Mouse (Mus musculus) testis, adult 2 months (tissue): ENCODE data around the gene Fam155a.

Source experiments
- CTCF ChIP-seq: fragments of 200-500 bp; IDR thresholded peaks from 2 replicates; pipeline ENCODE4 v1.5.1; 2012; ENCODE audit warnings: low read depth, mild to moderate bottlenecking, inconsistent platforms, low read length, moderate library complexity; ENCODE audit not compliant: control insufficient read depth, insufficient read depth, insufficient replicate concordance
- POLR2A ChIP-seq: fragments of 200-500 bp; IDR thresholded peaks from 2 replicates; pipeline ENCODE4 v1.6.1; 2012; ENCODE audit warnings: low read depth, mild to moderate bottlenecking, inconsistent platforms, low read length, moderate library complexity; ENCODE audit not compliant: control insufficient read depth

DNA sequence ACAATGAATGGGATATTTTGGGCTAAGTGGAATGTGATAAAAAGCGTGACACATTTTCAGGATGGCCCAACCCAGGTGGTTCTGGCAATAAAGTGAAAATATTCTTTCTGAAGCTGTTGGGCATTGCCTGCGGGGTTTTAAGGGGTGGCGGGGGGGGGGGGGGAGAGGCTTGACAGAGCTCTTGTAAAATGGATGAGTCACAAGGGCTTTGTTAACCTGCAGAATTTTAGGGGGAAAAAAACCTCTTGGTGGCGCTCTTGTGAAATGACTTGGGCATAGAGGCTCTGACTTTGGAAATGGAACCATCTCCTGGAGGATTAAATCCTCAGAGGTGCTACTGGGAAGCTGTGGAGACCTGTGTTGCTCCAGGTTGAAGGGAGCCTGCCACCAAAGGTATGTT lies 309.9 kb downstream of the Fam155a start:
- TF ChIP-seq POLR2A = no peak
- TF ChIP-seq CTCF = no peak
